Mouse (Mus musculus): Measurements from ENCODE around the gene Pkn3. TPM values are rescaled to one million over a fixed set of nuclear protein-coding genes. Genes with fewer than 3 reads are reported as not detected.
"Not testable (repeated sequence)": the region's sequence is repeated elsewhere in the genome, so short reads cannot be mapped to it uniquely, and the experiment has no call there.

Pkn3 gene
- total RNA-seq, 2 experiments from 2014 or later: 8.3 to 11.5 TPM

- intact Hi-C loops (cut with DNase I): no loop called here
Measured at GRCm38 (mm10) chr2:30092280-30092918, 14.9 kb downstream of the Pkn3 start.

GRCm38 (mm10) chr2:30093471-30094207 lies 16.2 kb downstream of the Pkn3 start, which contains the start of gene Zdhhc12:
Gene Zdhhc12 (minus strand): TSS chr2:30093648.
- peak; percentile 86 to 89 for DNase-seq
- intact Hi-C loops (cut with DNase I): loop anchor here (2.0 kb wide), 1 partner anchor 51 kb away; no protein-coding TSS in a partner anchor

More at GRCm38 (mm10) chr2:30092280-30092918, 14.9 kb downstream of the Pkn3 start:
- DNase-seq: no peak

GRCm38 (mm10) chr2:30094208-30094588 lies 16.7 kb downstream of the Pkn3 start:
- intact Hi-C loops (cut with DNase I): loop anchor here (2.0 kb wide), 1 partner anchor 51 kb away; no protein-coding TSS in a partner anchor
- DNase-seq: no peak

- peak; percentile 57 to 69 for DNase-seq
Measured at GRCm38 (mm10) chr2:30095882-30096527, 18.5 kb downstream of the Pkn3 start.

GRCm38 (mm10) chr2:30100214-30100613 lies 22.7 kb downstream of the Pkn3 start:
- intact Hi-C loops (cut with DNase I): no loop called here
- DNase-seq: no peak

More at GRCm38 (mm10) chr2:30095882-30096527, 18.5 kb downstream of the Pkn3 start:
- intact Hi-C loops (cut with DNase I): loop anchor here (1.0 to 2.0 kb wide), 2 partner anchors 19 to 53 kb away; partner anchors contain the start of gene Pkn3

- DNase-seq: peak; percentile 32 to 57
- intact Hi-C loops (cut with DNase I): loop anchor here (2.0 kb wide), 1 partner anchor 52 kb away; no protein-coding TSS in a partner anchor
Measured at GRCm38 (mm10) chr2:30106364-30106763, 28.9 kb downstream of the Pkn3 start.

- intact Hi-C loops (cut with DNase I): loop anchor here (2.0 kb wide), 1 partner anchor 51 kb away; no protein-coding TSS in a partner anchor
- no peak for DNase-seq
Measured at GRCm38 (mm10) chr2:30107646-30108045, 30.2 kb downstream of the Pkn3 start.

- intact Hi-C loops (cut with DNase I): no loop called here
- no peak for DNase-seq
Measured at GRCm38 (mm10) chr2:30108260-30108659, 30.8 kb downstream of the Pkn3 start.

- no peak for DNase-seq
- intact Hi-C loops (cut with DNase I): no loop called here
Measured at GRCm38 (mm10) chr2:30111500-30111899, 34.0 kb downstream of the Pkn3 start.

GRCm38 (mm10) chr2:30112564-30112963 lies 35.1 kb downstream of the Pkn3 start:
- intact Hi-C loops (cut with DNase I): no loop called here
- no peak for DNase-seq

- no peak for DNase-seq
- intact Hi-C loops (cut with DNase I): no loop called here
Measured at GRCm38 (mm10) chr2:30119641-30120051, 42.2 kb downstream of the Pkn3 start.

- intact Hi-C loops (cut with DNase I): no loop called here
- no peak for DNase-seq
Measured at GRCm38 (mm10) chr2:30120269-30120668, 42.8 kb downstream of the Pkn3 start.

- intact Hi-C loops (cut with DNase I): no loop called here
- no peak for DNase-seq
Measured at GRCm38 (mm10) chr2:30122766-30123165, 45.3 kb downstream of the Pkn3 start.

- intact Hi-C loops (cut with DNase I): no loop called here
- no peak for DNase-seq
Measured at GRCm38 (mm10) chr2:30123729-30124471, 46.4 kb downstream of the Pkn3 start.

- intact Hi-C loops (cut with DNase I): loop anchor here (5.0 kb wide), 1 partner anchor 163 kb away; the partner anchor contains the start of genes Dolk and Nup188
- peak; percentile 97 for DNase-seq
Measured at GRCm38 (mm10) chr2:30124472-30125274, 47.2 kb downstream of the Pkn3 start, which contains the start of gene Zer1. Gene Zer1 (minus strand): TSS chr2:30124585.

GRCm38 (mm10) chr2:30128789-30129188 lies 51.3 kb downstream of the Pkn3 start:
- intact Hi-C loops (cut with DNase I): loop anchor here (2.0 to 5.0 kb wide), 3 partner anchors 34 to 159 kb away; partner anchors contain the start of genes Dolk and Nup188
- DNase-seq: peak; percentile 26 to 31

GRCm38 (mm10) chr2:30130156-30130555 lies 52.7 kb downstream of the Pkn3 start:
- intact Hi-C loops (cut with DNase I): no loop called here
- no peak for DNase-seq

- not testable (repeated sequence) for DNase-seq
Measured at GRCm38 (mm10) chr2:30131240-30131639, 53.8 kb downstream of the Pkn3 start.

More at GRCm38 (mm10) chr2:30131240-30131639, 53.8 kb downstream of the Pkn3 start:
- intact Hi-C loops (cut with DNase I): not testable (repeated sequence)
